Mouse (Mus musculus) liver, adult (tissue): ENCODE measurements around the gene Crim1.

Source experiments
- GATA4 ChIP-seq: IDR thresholded peaks from 2 replicates; pipeline ENCODE4 v1.6.1; 2014; ENCODE audit warnings: mild to moderate bottlenecking, low read length; ENCODE audit not compliant: insufficient replicate concordance

The Crim1 gene

DNA sequence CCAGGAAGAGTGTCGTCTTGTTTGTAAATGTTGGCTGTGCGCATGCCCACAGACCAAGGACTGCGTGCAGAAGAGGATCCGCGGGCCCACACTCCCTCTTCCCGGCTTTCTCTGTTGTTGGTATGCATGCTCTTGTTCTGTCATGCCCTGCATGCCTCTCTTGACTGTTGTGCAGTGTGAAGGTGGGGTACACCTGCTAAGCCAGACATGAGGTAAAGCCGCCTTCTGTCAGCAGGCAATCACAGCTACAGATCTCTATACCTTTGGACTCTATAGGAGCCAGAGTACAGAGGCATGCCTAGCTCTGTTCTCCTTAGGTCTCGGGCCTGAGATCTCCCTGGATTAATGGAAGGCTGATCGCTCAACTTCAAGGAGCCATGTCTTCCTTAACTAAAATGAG lies 55.7 kb downstream of the Crim1 start:
- no peak for TF ChIP-seq GATA4

GRCm38 (mm10) chr17:78256534-78256933 lies 56.5 kb downstream of the Crim1 start:
- TF ChIP-seq GATA4, result no peak

- TF ChIP-seq GATA4, result no peak
Observed at GRCm38 (mm10) chr17:78261684-78262083, 61.6 kb downstream of the Crim1 start.

- TF ChIP-seq GATA4, result no peak
Observed at GRCm38 (mm10) chr17:78264116-78264515, 64.1 kb downstream of the Crim1 start.

GRCm38 (mm10) chr17:78265135-78265534 lies 65.1 kb downstream of the Crim1 start:
- TF ChIP-seq GATA4, result no peak

DNA sequence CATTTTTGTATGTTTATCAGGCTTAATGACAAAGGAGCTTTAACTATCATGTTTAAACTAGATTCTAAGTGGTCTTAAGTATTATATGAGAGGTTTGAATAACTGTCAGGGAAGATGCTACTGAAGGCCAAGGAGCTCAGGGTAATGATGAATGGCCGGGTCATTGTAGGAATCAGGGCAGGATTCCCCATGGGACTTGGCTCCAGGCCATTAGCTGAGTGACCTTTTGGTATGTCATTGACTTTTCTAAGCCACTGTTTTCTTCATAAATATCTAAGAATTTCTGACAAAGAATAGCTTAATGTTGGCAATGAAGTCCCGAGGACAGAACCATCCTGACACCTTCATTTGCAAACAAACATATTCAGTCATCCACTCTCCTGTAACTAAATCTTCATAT lies 66.2 kb downstream of the Crim1 start:
- TF ChIP-seq GATA4, result no peak

DNA sequence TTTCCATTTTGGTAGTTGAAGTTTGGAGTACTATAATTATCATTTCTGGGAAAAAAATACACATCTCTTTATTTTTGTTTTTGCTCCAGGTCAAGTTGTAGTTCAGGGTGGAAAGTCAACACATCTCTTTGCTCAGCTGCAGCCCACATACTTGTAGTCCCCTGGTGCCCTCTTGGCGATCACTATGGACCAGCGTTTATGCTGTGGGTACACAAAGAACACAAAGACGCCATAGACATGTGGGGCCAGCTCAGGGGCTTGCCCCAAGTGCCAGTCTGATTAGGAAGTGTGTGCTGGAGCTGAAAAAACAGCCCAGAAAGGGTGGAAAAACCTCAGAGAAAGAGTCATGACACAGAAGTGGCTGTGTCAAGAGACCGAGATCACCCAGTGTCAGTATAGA lies 68.5 kb downstream of the Crim1 start:
- no peak for TF ChIP-seq GATA4

- no peak for TF ChIP-seq GATA4
Observed at GRCm38 (mm10) chr17:78269311-78269710, 69.3 kb downstream of the Crim1 start.

GRCm38 (mm10) chr17:78270019-78270418 lies 70.0 kb downstream of the Crim1 start:
- TF ChIP-seq GATA4, result no peak

GRCm38 (mm10) chr17:78271731-78272130 lies 71.7 kb downstream of the Crim1 start:
- TF ChIP-seq GATA4, result no peak

GRCm38 (mm10) chr17:78272142-78272541 lies 72.1 kb downstream of the Crim1 start:
- TF ChIP-seq GATA4, result no peak

GRCm38 (mm10) chr17:78272713-78273483 lies 72.8 kb downstream of the Crim1 start:
- no peak for TF ChIP-seq GATA4

DNA sequence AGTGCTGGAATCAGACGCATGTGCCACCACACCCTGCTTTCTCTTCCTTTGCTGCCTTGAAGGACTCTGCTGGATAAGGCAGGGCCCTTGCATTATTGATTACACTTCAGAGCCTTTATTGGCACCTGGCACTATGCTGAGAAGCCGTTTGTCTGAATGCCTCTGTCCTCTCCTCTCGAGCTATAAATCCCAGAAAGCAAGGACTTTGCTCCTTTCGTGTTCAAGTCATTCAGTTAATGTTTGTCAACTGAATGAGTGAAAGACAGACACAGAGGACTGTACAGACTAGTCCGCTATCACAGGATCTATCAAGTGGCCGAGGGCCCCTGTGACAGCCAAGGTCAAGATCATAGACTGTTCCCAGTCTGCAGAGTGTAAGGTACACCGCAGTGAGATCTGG lies 73.8 kb downstream of the Crim1 start:
- TF ChIP-seq GATA4, result no peak

DNA sequence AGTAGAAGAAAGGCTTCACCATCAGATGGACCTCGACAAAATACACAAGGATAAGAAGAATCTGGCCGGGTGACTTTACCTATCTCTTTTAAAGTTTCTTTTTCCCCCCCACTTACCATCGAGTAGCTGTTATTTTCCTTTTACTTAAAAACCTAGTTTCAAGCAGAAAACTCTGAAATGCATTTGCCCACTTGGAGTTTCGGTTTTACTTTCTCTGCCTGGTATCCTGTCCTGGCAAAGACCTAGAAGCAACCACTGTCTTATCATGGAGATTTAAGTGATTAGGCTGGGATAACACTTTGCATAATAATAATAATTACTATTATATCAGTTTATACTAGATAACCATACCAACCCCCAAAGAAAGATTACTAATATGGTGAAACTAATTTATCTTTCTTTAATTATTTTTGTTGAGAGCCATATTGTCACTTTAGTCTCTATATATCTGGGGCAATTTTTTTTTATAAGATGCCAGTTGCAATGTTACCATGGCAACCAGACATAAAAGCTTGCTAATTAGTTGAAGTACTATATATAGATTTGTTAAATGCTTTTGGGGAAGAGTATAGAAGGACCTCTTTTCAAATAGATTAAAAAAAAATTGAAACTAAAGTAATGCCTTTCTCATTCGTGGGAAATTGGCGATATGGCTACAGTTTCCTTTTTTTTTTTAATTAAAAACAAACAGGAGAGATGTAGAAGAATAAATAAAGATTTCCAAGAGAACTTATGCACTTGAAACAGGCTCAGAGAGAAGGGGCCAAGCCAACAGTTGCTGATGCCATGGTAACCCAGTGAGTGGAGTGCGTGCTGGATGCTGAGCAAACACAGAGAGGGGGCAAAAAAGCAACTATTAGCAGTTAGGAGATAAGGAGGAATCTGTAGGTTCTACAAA lies 74.8 kb downstream of the Crim1 start:
- no peak for TF ChIP-seq GATA4

DNA sequence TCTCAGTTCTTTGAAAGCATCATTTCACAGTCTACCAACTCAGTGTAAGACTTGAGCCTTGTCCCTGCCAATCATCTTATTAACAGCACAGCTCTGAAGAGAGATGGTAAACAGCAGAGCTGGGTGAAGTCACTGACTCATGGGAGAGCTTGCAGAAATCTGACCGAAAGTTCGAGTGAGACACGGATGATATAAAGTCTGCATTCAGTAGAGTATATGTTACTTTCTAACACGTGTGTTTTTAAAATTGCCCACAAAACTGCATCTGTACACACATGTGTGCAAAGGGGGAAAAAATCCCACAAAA lies 75.4 kb downstream of the Crim1 start:
- TF ChIP-seq GATA4, result no peak

GRCm38 (mm10) chr17:78279191-78279590 lies 79.1 kb downstream of the Crim1 start:
- no peak for TF ChIP-seq GATA4
